Mouse (Mus musculus) frontal cortex, postnatal 10 days (tissue): ENCODE data around the gene Nfkbid.
"Not testable (repeated sequence)": the region's sequence is repeated elsewhere in the genome, so short reads cannot be mapped to it uniquely, and the experiment has no call there.

Experiments used
- DNase-seq, 2 experiments: peaks; one replicate each; pipeline ENCODE4 v3.0.0; 2022; ENCODE audit warnings: low spot score in 2 of 2, mixed read lengths in 1 of 2

Gene Nfkbid

GRCm38 (mm10) chr7:30464816-30465300 is 43.3 kb downstream of the Nfkbid start:
- no peak for DNase-seq

DNA sequence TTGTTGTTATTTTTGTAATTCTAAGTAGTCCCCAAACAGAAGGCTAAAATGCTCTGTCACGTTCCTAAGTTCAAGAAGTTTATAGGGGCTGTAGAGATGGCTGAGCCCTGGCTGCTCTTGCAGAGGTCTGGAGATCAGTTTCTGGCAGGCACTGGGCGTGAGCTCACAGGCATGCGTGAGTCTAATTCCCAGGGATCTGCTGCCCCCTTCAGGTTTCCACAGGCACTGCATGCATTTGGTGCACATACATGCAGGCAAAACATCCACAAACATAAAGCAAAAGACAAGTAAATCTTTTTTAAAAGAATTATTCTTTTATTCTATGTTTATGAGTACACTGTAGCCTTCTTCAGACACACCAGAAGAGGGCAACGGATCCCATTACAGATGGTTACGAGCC is 50.9 kb downstream of the Nfkbid start:
- no peak for DNase-seq

GRCm38 (mm10) chr7:30474999-30475398 is 53.5 kb downstream of the Nfkbid start:
- DNase-seq = no peak

DNA sequence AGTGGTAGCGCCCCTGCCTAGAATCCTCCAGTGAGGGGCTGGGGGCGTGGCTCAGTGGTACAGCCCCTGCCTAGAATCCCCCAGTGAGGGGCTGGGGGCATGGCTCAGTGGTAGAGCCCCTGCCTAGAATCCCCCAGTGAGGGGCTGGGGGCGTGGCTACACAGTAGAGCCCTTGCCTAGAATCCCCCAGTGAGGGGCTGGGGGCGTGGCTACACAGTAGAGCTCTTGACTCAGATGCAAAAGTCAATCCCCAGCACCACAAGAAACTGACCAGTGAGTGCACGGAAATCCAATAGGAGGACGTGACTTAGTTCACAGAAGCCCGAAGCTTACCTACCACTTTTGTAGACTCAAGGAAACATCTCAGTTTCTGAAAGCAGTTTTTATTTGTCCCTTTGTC is 54.6 kb downstream of the Nfkbid start:
- DNase-seq = not testable (repeated sequence)

DNA sequence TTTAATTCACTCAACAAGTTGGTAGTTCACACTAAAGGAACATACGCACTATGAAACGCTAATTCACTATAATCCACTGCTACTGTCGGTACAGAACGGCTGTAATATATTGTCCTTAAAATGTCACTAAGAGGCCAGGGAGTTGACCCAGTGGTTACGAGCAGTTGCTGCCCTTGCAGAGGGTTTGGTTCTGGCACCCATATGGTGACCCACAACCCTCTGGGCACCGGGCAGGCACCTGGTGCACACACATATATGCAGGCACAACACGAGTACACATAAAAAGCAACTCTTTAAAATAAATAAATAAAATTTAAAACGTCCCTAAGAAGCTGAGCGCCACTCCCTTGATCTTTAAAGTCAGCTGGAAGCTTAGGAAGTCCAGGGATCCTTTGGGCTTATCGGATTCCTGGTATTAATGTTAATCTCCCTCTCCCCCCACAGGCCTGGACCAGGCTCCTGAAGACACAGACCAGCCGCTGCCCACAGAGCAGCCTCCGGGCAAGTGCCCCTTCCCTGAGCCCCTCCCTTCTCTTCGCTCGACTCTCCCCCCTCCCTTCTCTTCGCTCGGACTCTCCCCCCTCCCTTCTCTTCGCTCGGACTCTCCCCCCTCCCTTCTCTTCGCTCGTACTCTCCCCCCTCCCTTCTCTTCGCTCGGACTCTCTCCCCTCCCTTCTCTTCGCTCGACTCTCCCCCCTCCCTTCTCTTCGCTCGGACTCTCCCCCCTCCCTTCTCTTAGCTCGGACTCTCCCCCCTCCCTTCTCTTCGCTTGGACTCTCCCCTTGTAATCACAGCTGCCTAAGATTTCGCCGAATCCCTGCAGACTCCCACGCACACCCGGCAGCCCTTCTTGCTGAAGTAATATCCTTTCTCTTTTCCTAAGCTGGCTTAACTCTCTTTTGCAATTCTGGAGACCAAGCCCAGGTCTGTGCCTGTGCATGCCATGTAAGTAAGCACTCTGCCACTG is 56.2 kb downstream of the Nfkbid start:
- DNase-seq = no peak
